Mouse (Mus musculus) hindbrain, embryonic 10.5 days (tissue): ENCODE data around the gene AC134908.4. TPM values are rescaled to one million over a fixed set of nuclear protein-coding genes. Genes with fewer than 3 reads are reported as not detected.

Source experiments
- DNase-seq: peaks from one replicate; pipeline ENCODE4 v3.0.0-alpha.2; 2017; ENCODE audit warnings: low spot score
- H3K27ac ChIP-seq: fragments of 300-500 bp; sonication (generic); 2 replicates; pipeline ENCODE4 v1.5.1; 2016; ENCODE audit warnings: mild to moderate bottlenecking, moderate library complexity
- H3K27me3 ChIP-seq: fragments of 300-500 bp; sonication (generic); 2 replicates; pipeline ENCODE4 v1.6.1; 2016; ENCODE audit warnings: mild to moderate bottlenecking; ENCODE audit not compliant: poor library complexity, insufficient read depth, severe bottlenecking
- H3K36me3 ChIP-seq: fragments of 300-500 bp; sonication (generic); 2 replicates; pipeline ENCODE4 v1.6.1; 2016; ENCODE audit warnings: mild to moderate bottlenecking, moderate library complexity
- H3K4me1 ChIP-seq: fragments of 300-500 bp; sonication (generic); replicated peaks from 2 replicates; pipeline ENCODE4 v1.6.1; 2016; ENCODE audit warnings: mild to moderate bottlenecking
- H3K4me3 ChIP-seq: fragments of 300-500 bp; sonication (generic); 2 replicates; pipeline ENCODE4 v1.5.1; 2016; ENCODE audit warnings: mild to moderate bottlenecking, moderate library complexity
- H3K9me3 ChIP-seq: fragments of 300-500 bp; sonication (generic); 2 replicates; pipeline ENCODE4 v1.6.1; 2016; ENCODE audit warnings: mild to moderate bottlenecking, moderate library complexity
- WGBS: fragments of 180-500 bp; shearing (Covaris S2); methylation state at CpG from one replicate; pipeline ENCODE4 v1.1.7; 2016; 5-methylcytosine and 5-hydroxymethylcytosine counted together
- polyA plus RNA-seq: library from polyadenylated mRNA; unstranded; fragments of >200 nt; fragmentation: Nextera tagmentation; extraction: Ambion mirVana; gene quantifications from 2 replicates; pipeline ENCODE4 v1.2.1, GENCODE M21; 2016

The AC134908.4 gene
- 3.4 and 4.5 TPM in 2 replicates for polyA plus RNA-seq

DNA sequence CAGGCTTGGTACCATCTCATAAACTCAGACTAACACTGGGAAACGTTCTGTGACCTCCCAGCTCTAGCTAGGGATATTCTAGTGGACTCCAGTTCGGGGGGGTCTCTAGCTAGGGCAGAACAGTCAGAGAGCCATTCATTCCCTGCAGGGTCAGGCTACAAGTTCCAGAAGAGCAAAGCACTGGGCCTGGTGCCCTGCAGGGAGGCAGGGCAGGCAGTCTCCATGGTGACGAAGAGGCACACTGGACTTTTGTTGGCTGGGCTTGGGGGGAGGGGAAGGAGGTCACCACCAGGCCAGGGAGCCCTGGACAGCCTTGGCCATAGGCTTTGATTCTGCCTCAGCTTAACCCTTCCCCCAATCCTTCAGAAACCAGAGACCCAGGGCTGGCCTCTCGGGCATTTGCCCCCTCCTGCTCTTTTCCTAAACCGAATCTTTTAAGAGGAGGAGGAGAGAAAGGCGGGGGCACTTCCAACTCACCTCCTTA lies at the start of gene AC134908.4:
TSS of gene AC134908.4 (minus strand) at position 51 of the 484 bp plus-strand sequence.
- no peaks in the 10 kb centered on the region for H3K27me3 ChIP-seq
- 2% methylated on average over 6 of the region's 6 CpGs for WGBS
- H3K36me3 ChIP-seq, result peaks cover 27% of the 10 kb centered on the region
- H3K4me3 ChIP-seq, result peak within 1 kb of the TSS; percentile 86
- no peaks in the 10 kb centered on the region for H3K9me3 ChIP-seq
- H3K4me1 ChIP-seq, result peaks cover 68% of the 10 kb centered on the region
- DNase-seq, result peak; percentile 95
- peak within 1 kb of the TSS; percentile 95 for H3K27ac ChIP-seq

DNA sequence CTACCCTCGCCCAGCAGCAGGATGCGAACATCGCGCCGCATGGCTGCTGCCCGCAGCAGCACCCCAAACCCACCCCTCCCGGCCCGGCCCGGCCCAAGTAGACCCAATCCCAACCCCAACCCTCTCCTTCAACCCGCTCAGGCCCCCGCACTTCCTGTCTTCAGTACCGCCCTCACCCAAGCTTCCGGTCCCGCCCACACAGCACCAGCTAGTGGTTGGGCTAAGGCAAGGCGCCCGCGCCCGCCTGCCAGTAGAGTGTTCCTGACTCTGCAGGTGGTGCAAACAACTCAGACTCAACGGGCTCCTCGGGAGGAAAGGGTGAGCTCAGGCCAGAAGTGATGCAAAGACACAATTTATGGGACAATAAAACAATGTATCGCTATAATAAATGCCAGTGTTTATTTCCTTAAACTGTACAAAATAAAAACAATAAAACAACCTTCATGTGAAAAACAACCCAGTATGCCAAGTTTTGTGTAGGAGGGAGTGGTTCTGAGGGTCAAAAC lies 49.0 kb upstream of the AC134908.4 start, which contains the start of gene Rhot2:
TSS of gene Rhot2 (minus strand) at position 456 of the 506 bp plus-strand sequence.
- Histone ChIP-seq H3K36me3 (peaks cover 85% of the 10 kb centered on the region), H3K27ac (peak within 1 kb of the TSS; percentile 95), H3K4me1 (peaks cover 31% of the 10 kb centered on the region), H3K4me3 (peak within 1 kb of the TSS; percentile 86), H3K9me3 (no peaks in the 10 kb centered on the region), H3K27me3 (no peaks in the 10 kb centered on the region)
- peak; percentile 93 for DNase-seq
- WGBS, result under 1% methylated on average over 21 of the region's 21 CpGs

DNA sequence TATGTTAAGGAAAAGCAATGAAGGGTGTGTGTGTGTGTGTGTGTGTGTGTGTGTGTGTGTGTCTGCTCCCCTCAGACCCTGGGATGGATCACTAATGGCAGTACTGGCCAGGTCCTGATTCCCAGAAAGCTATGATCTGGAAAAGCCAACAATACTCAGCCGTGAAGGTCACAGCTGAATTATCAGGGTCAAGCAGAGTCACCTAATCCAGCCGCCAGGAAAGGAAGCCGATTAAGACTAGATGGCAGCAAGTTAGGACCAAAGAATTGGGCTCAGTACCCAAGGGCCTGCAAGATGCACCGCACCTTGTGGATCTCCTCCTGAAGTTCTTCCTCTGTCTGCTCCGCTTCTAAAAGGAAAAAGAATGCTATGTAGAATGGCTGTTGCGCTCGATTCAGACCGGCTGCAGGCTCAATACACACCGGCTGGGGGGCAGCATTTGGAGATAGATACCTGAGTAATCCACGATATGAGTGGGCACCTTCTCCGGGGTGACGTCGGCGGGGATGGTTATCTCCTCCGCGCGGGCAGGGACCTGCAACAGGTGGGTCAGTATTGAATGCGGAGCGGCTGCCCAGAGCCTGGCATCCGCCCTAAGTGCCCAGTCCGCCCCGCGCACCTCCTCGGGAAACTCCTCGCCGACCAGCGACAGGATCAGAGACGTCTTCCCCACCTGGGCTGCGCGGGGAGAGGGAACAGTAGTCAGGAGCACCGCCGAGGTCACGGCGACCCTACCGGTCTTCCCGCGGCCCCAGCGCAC lies 48.4 kb upstream of the AC134908.4 start:
- 4% methylated on average over 38 of the region's 38 CpGs for WGBS
- Histone ChIP-seq H3K27me3 (no peaks in the 10 kb centered on the region), H3K36me3 (peaks cover 85% of the 10 kb centered on the region), H3K27ac (peak overlapping the region; percentile 95), H3K4me3 (peak overlapping the region; percentile 86), H3K4me1 (peaks cover 38% of the 10 kb centered on the region), H3K9me3 (no peaks in the 10 kb centered on the region)
- no peak for DNase-seq

DNA sequence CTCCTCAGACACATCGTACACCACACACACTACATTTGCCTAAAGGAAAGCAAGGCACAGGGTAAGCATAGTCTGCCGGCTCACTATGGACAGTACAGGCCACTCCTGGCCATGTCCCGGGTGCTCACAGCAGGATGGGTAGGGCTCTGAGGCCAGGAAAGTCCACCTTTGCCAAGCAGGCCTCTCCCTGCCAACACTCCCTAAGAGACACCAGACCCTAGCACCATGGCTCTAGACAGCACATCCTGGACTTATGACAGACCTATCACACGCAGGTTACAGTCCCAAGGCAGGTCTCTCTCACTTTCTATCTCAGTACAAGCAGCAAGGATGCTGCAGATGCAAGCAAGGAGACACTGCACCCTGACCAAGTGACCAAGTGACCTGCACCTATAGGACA lies 47.7 kb upstream of the AC134908.4 start:
- no peaks in the 10 kb centered on the region for H3K27me3 ChIP-seq
- WGBS, result 90% methylated on average over 4 of the region's 4 CpGs
- DNase-seq, result no peak
- no peak overlapping the region for H3K27ac ChIP-seq
- H3K9me3 ChIP-seq, result no peaks in the 10 kb centered on the region
- peak overlapping the region; percentile 86 for H3K4me3 ChIP-seq
- H3K36me3 ChIP-seq, result peaks cover 85% of the 10 kb centered on the region
- peaks cover 44% of the 10 kb centered on the region for H3K4me1 ChIP-seq

DNA sequence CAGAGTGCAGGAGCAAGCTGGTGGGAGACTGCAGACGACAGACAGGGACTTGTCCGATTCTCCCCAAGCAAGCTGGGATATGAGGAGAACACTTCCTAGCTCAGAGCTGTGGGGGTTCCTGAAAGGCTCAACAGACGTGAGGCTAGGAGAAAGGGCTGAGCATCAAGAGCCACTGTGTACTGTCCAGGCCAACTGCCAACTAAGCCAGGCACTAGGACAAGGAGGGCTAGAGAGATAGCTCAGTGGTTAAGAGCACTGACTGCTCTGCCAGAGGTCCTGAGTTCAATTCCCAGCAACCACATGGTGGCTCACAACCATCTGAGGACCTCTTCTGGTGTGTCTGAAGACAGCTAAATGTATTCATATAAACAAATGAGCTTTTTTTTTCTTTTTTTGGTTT lies 47.0 kb upstream of the AC134908.4 start:
- no peaks in the 10 kb centered on the region for H3K9me3 ChIP-seq
- no peak for DNase-seq
- no peak overlapping the region for H3K27ac ChIP-seq
- H3K36me3 ChIP-seq, result peaks cover 84% of the 10 kb centered on the region
- H3K27me3 ChIP-seq, result no peaks in the 10 kb centered on the region
- H3K4me3 ChIP-seq, result peak overlapping the region; percentile 9; the same call in 1 of the 2 replicates
- WGBS, result 86% methylated on average over 3 of the region's 3 CpGs
- H3K4me1 ChIP-seq, result peaks cover 50% of the 10 kb centered on the region

DNA sequence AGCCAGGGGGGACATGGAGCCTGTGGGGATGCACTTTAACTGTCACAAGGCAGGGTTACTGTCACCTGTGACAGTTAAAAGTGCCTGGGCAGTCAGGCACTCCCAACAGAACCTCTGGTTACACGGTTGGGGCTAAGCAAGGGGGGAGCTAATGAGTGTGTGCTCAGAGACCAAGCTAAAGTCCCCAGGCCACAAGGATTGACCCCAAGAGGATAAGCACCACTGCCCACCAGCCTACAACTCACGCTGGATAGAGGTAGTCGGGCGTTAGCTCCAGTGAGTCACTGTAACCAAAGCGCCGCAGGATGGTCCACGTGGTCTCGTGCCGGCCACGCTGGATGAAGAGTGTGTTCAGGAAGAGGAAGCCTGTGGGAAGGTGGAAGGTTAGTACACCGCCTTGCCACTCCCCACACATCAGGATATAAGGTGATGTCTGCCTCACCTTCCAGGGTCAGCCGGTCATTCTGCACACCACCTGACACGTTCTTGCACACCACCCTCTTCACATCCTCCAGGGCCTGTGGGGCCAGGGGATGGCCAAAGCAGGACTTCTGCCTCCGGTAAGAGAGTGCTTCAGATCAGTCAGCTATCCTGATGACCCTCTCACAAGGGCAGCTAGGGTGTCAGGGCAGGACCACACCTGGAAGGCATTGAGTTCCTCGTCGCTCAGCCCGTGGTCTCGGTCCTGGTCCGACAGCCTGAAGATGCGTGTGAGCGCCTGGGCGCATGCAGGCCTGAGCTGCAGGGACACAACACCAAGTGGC lies 45.8 kb upstream of the AC134908.4 start, which contains the start of gene Gm20683:
TSS of gene Gm20683 (minus strand) at position 647 of the 764 bp plus-strand sequence.
- H3K9me3 ChIP-seq, result no peaks in the 10 kb centered on the region
- no peaks in the 10 kb centered on the region for H3K27me3 ChIP-seq
- H3K4me3 ChIP-seq, result peak within 1 kb of the TSS; percentile 9; the same call in 1 of the 2 replicates
- peaks cover 71% of the 10 kb centered on the region for H3K36me3 ChIP-seq
- 93% methylated on average over 22 of the region's 22 CpGs for WGBS
- H3K27ac ChIP-seq, result no peak within 1 kb of the TSS
- peaks cover 62% of the 10 kb centered on the region for H3K4me1 ChIP-seq
- DNase-seq, result no peak

DNA sequence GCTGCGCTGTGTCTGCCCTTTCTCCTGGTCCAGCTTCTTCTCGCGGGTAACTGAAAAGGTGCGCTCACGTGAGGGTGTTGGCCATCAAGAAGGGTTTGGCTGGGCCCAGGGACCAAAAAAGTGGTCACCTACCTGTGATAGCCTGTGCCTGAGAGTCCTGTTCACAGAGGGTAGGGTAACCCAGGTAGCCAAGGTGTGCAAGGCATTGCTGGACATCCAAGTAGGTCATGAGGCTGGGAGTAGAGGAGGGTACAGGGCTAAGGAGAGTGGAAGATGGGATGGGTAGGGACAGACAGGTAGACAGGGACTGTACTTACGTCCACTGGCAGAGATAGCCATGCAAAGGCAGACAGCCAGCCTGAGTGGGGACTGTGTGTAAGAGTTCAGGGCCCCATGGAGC lies 45.1 kb upstream of the AC134908.4 start:
- no peaks in the 10 kb centered on the region for H3K9me3 ChIP-seq
- H3K36me3 ChIP-seq, result peaks cover 71% of the 10 kb centered on the region
- no peak overlapping the region for H3K4me3 ChIP-seq
- H3K27me3 ChIP-seq, result no peaks in the 10 kb centered on the region
- WGBS, result 95% methylated on average over 6 of the region's 6 CpGs
- DNase-seq, result no peak
- no peak overlapping the region for H3K27ac ChIP-seq
- H3K4me1 ChIP-seq, result peaks cover 70% of the 10 kb centered on the region

DNA sequence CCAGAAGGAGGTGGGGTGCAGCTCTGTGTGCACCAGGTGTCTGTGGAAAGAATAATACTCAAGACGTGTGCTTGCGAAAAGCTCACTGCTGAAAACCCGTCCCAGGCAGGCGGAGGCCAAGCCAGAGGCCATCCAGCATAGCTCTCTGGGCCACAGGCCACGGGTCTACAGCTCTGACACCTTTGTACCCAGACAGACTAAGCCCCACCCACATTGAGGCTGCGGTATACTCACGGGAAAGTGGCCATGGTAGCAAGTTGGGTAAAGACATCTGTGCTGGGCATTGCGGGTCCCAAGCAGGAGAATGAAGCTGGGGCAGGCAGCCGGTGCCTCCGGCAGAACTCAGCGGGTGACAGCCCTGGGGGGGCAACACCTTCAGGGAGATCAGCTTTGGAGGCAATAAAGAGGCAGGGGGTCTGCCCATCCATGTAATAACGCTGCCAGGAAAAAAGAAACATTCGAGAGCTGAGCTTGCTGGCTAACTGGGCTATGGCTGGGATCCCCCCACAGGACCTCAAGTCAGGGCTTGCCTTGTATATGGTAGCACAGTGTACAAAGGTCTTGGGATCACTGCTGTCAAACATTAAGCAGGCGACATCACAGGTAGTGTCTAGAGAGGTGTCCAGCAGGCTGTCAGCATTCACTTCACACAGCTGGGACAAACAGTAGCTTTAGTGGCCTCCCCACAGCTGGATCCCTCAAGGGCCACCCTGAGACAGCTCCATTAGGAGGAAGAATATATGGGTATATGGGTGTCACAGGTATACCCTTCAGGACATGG lies 44.2 kb upstream of the AC134908.4 start:
- peaks cover 73% of the 10 kb centered on the region for H3K4me1 ChIP-seq

DNA sequence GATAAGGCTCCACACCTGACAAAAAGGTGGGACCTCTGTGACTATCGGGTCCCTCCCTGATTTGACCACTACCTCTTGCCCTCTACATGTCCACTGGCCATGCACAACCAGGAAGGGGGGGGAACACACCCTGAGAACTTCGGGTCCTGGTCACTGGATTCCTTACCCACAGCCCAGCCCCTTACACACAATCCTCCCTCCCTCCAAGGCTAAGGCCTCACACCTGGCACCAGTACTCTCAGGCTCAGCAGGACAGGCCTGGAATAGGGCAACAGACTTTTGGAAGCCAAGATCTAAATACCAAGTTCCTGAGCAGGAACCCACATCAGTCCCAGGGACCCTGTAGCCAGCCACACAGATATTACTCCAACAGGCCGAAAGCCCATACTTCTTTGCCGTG lies 43.4 kb upstream of the AC134908.4 start:
- Histone ChIP-seq H3K36me3 (peaks cover 75% of the 10 kb centered on the region), H3K4me3 (no peak overlapping the region), H3K9me3 (no peaks in the 10 kb centered on the region), H3K4me1 (peaks cover 74% of the 10 kb centered on the region), H3K27ac (no peak overlapping the region), H3K27me3 (no peaks in the 10 kb centered on the region)
- 92% methylated on average over 4 of the region's 4 CpGs for whole genome bisulfite sequencing
- no peak for DNase-seq

More for the DNA sequence above, 44.2 kb upstream of the AC134908.4 start:
- WGBS, result 90% methylated on average over 14 of the region's 14 CpGs
- DNase-seq, result no peak
- Histone ChIP-seq H3K36me3 (peaks cover 72% of the 10 kb centered on the region), H3K4me3 (0 out of 2 replicates have a peak overlapping the region, but pooled peaks have one; percentile 7), H3K27ac (no peak overlapping the region), H3K27me3 (no peaks in the 10 kb centered on the region), H3K9me3 (no peaks in the 10 kb centered on the region)

DNA sequence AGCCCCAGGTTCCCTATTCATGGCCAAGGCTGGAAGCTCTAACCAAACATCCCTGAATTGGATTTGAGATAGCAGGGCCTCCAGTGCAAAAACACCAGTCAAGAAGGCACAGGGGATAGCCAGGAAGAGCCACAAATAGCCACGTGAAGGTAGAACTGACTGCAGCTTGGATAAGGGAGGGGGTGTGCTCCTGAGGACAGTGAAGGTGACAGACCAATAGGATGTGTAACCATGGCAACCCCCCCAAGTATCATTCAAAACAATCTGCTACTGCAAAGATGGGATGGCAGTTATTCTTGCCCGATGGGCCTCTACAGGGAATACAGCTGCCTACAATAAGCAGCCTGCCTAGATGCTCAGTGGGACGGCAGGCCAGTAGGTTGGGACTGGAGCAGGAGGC lies 42.1 kb upstream of the AC134908.4 start:
- Histone ChIP-seq H3K4me3 (peak overlapping the region; percentile 52), H3K27ac (peak overlapping the region; percentile 84), H3K27me3 (no peaks in the 10 kb centered on the region), H3K36me3 (peaks cover 67% of the 10 kb centered on the region), H3K9me3 (no peaks in the 10 kb centered on the region), H3K4me1 (peaks cover 69% of the 10 kb centered on the region)
- 38% methylated on average over 3 of the region's 3 CpGs for WGBS
- peak; percentile 20 for DNase-seq

DNA sequence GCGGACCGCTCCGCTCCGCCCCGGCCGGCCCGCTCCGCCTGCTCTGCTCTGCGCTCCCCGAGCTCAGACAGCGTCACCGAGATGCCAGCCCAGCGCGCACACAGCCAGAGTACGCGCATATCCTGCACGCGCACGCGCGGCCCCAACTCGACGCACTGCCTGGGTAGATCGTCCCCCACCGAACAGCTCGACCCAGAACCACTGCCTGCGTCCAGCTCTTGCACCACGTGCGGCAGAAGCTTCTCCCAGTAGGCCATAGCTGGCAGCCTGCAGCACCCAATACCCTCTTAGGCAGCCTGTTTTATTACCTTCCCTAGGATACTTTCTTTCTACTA lies 41.6 kb upstream of the AC134908.4 start, which contains the start of gene Rhbdl1:
TSS of gene Rhbdl1 (minus strand) at position 220 of the 335 bp plus-strand sequence.
- H3K9me3 ChIP-seq, result no peaks in the 10 kb centered on the region
- 2% methylated on average over 29 of the region's 29 CpGs for WGBS
- H3K27ac ChIP-seq, result peak within 1 kb of the TSS; percentile 84
- peak; percentile 70 for DNase-seq
- peaks cover 67% of the 10 kb centered on the region for H3K4me1 ChIP-seq
- H3K36me3 ChIP-seq, result peaks cover 63% of the 10 kb centered on the region
- H3K4me3 ChIP-seq, result peak within 1 kb of the TSS; percentile 52
- H3K27me3 ChIP-seq, result no peaks in the 10 kb centered on the region
